Comparison of ENCODE assay signal across 8 mouse cellular contexts in the genomic region with DNA sequence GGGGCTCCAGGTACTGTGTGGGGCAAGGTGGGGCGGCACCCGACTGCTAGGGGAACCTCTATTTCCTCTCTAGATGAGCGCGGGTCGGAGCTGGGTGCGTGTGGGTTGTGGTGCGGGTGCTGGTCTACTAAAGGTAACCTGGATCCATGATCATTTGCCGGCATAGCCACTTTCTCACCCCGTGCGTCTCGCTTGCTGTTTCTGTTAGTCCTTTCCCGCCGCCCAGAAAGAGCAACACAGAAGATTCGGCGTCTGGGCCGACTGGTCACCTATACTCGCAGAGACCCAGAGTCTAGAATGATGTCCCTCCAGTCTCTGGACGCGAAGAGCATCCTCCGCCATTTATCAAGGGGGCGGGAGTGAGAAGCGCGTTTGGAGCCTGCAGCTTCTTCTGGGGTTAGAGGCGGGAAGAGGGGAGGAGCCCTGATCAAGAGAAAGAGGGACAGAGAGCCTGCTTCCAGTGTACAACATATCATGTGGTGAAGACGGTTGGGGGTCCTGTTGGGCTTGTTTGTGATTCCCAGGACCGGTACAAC. TPM values are rescaled to one million over a fixed set of nuclear protein-coding genes. Genes with fewer than 3 reads are reported as not detected.
DNase-seq lines count a peak whose midpoint lies in the region; ATAC-seq and TF ChIP-seq lines count a peak whose summit lies in the region.

TSS of gene Ret (minus strand) at position 279 of the 536 bp plus-strand sequence.

- no peak within 1 kb of the TSS for H3K27ac ChIP-seq in left cerebral cortex, adult 2 months
- no peak within 1 kb of the TSS; the same call in 1 of the 2 replicates for H3K27ac ChIP-seq in embryonic facial prominence, embryonic 10.5 days (replicated peaks)
- H3K27ac ChIP-seq in hindbrain, embryonic 15.5 days (replicated peaks) = peak within 1 kb of the TSS; percentile 47
- peak within 1 kb of the TSS; percentile 49; the same call in 1 of the 2 replicates for H3K27ac ChIP-seq in neural tube, embryonic 13.5 days (replicated peaks)

- H3K4me2 ChIP-seq in hindbrain, embryonic 15.5 days = peak within 1 kb of the TSS; percentile 92
- peak within 1 kb of the TSS; percentile 98 for H3K4me2 ChIP-seq in neural tube, embryonic 13.5 days

- peaks cover 22% of the 10 kb centered on the region for H3K4me1 ChIP-seq in embryonic facial prominence, embryonic 10.5 days
- peaks cover 22% of the 10 kb centered on the region for H3K4me1 ChIP-seq in hindbrain, embryonic 15.5 days (replicated peaks)
- H3K4me1 ChIP-seq in neural tube, embryonic 13.5 days (replicated peaks) = peaks cover 25% of the 10 kb centered on the region

- peak; percentile 35; the same call in 1 of the 2 replicates for ATAC-seq in hindbrain, embryonic 15.5 days (ENCODE audit: low FRiP score, low read depth)
- ATAC-seq in neural tube, embryonic 13.5 days (ENCODE audit: low read depth) = peak; percentile 33
- no peak; the same call in 1 of the 2 replicates for ATAC-seq in granulocyte monocyte progenitor cell, adult 5-6 weeks (replicated peaks; ENCODE audit: poor library complexity, severe bottlenecking)

- WGBS in embryonic facial prominence, embryonic 10.5 days = under 1% methylated on average over 26 of the region's 26 CpGs
- WGBS in hindbrain, embryonic 15.5 days = under 1% methylated on average over 25 of the region's 26 CpGs
- under 1% methylated on average over 26 of the region's 26 CpGs for WGBS in neural tube, embryonic 13.5 days

- H3K27me3 ChIP-seq in embryonic facial prominence, embryonic 10.5 days (replicated peaks; ENCODE audit: low read depth, poor library complexity, severe bottlenecking) = peaks cover 92% of the 10 kb centered on the region
- H3K27me3 ChIP-seq in hindbrain, embryonic 15.5 days = peaks cover 43% of the 10 kb centered on the region
- H3K27me3 ChIP-seq in neural tube, embryonic 13.5 days = peaks cover 76% of the 10 kb centered on the region

- no peak for DNase-seq in left cerebral cortex, adult 2 months (ENCODE audit: extremely low spot score in 1 of 2, low spot score in 2 of 2)
- no peak for DNase-seq in left cerebral cortex, postnatal 36 days (ENCODE audit: low spot score in 2 of 2)
- DNase-seq in embryonic facial prominence, embryonic 10.5 days (ENCODE audit: low spot score) = peak; percentile 34
- DNase-seq in ovary, postnatal 10 days (ENCODE audit: low spot score) = no peak
- DNase-seq in lung, postnatal 14 days = no peak

- H3K36me3 ChIP-seq in embryonic facial prominence, embryonic 10.5 days (replicated peaks) = no peaks in the 10 kb centered on the region
- H3K36me3 ChIP-seq in hindbrain, embryonic 15.5 days = no peaks in the 10 kb centered on the region
- H3K36me3 ChIP-seq in neural tube, embryonic 13.5 days = no peaks in the 10 kb centered on the region

- peak within 1 kb of the TSS; percentile 50 for H3K4me3 ChIP-seq in left cerebral cortex, adult 2 months
- H3K4me3 ChIP-seq in embryonic facial prominence, embryonic 10.5 days = peak within 1 kb of the TSS; percentile 70
- peak within 1 kb of the TSS; percentile 60 for H3K4me3 ChIP-seq in hindbrain, embryonic 15.5 days
- H3K4me3 ChIP-seq in neural tube, embryonic 13.5 days = peak within 1 kb of the TSS; percentile 66

- intact Hi-C loops in left cerebral cortex, adult 2 months (cut with DNase I) = no loop called here
- intact Hi-C loops in left cerebral cortex, postnatal 36 days (cut with DNase I) = no loop called here

- H3K9me3 ChIP-seq in embryonic facial prominence, embryonic 10.5 days = no peaks in the 10 kb centered on the region
- H3K9me3 ChIP-seq in hindbrain, embryonic 15.5 days = no peaks in the 10 kb centered on the region
- H3K9me3 ChIP-seq in neural tube, embryonic 13.5 days = no peaks in the 10 kb centered on the region

- no peak for TF ChIP-seq CTCF in left cerebral cortex, adult 2 months (IDR thresholded peaks at IDR 0.05)

- H3K9ac ChIP-seq in hindbrain, embryonic 15.5 days = peak within 1 kb of the TSS; percentile 57
- H3K9ac ChIP-seq in neural tube, embryonic 13.5 days = peak within 1 kb of the TSS; percentile 76

RNA-seq across cellular contexts. Expression of gene Ret, which starts in this region (rescaled TPM):
- 1 to 10 TPM; 3.4 to 5.2 TPM for total RNA-seq in left cerebral cortex, adult 2 months (2021)
- total RNA-seq in left cerebral cortex, postnatal 36 days (2021) = 1 to 10 TPM; 3.4 to 4.4 TPM
- polyA plus RNA-seq in embryonic facial prominence, embryonic 10.5 days (2016; fragmentation: Nextera tagmentation; extraction: Ambion mirVana) = 1.2 and 3.1 TPM in 2 replicates
- polyA plus RNA-seq in hindbrain, embryonic 15.5 days (2015; fragmentation: Nextera tagmentation; extraction: Ambion mirVana) = 16.8 and 17.7 TPM in 2 replicates
- polyA plus RNA-seq in neural tube, embryonic 13.5 days (2015; fragmentation: Nextera tagmentation; extraction: Ambion mirVana) = 23.5 and 26.7 TPM in 2 replicates
- total RNA-seq in granulocyte monocyte progenitor cell, adult 5-6 weeks (2014; fragmentation: Nextera tagmentation) = not detected in 2 replicates
- total RNA-seq in granulocyte monocyte progenitor cell, adult 5-6 weeks (2017) = not detected in 2 replicates

Comparison
In these comparisons a context has a peak if more than half of its experiments do, and no peak if none do; other contexts are left out.
1. RNA of gene Ret (total RNA-seq): 3.4 to 5.2 TPM in left cerebral cortex, adult 2 months and 3.4 to 4.4 TPM in left cerebral cortex, postnatal 36 days; not detected in granulocyte monocyte progenitor cell, adult 5-6 weeks; every median in the first group is over 4 times any median in the second.
2. H3K27ac ChIP-seq: peak in hindbrain, embryonic 15.5 days (single experiment) and neural tube, embryonic 13.5 days (single experiment); none in left cerebral cortex, adult 2 months (single experiment) and embryonic facial prominence, embryonic 10.5 days (single experiment).
3. Peak in every context shown above with its lines, with median percentiles within 50 percentile points of each other: H3K4me3 ChIP-seq.